Mouse (Mus musculus) myocyte (in vitro differentiated cells): Measurements from ENCODE around the gene Zfp266. TPM values are rescaled to one million over a fixed set of nuclear protein-coding genes. Genes with fewer than 3 reads are reported as not detected.
A peak's percentile ranks its signal among the peaks of the same experiment; 100 is the strongest.

ENCODE experiments used
- H3K27me3 ChIP-seq: one replicate; pipeline ENCODE4 v1.6.1; 2011; ENCODE audit not compliant: control insufficient read depth, insufficient read depth, insufficient read length
- H3K36me3 ChIP-seq: one replicate; pipeline ENCODE4 v1.6.1; 2011; ENCODE audit not compliant: control insufficient read depth, insufficient read depth
- H3K4me2 ChIP-seq: one replicate; pipeline ENCODE4 v1.6.1; 2011; ENCODE audit warnings: low read depth, control low read depth
- H3K4me3 ChIP-seq: one replicate; pipeline ENCODE4 v1.5.1; 2011; ENCODE audit warnings: mild to moderate bottlenecking, control low read depth, moderate library complexity
- H3K79me2 ChIP-seq: one replicate; pipeline ENCODE4 v1.6.1; 2011; ENCODE audit not compliant: control insufficient read depth, insufficient read depth
- H3ac ChIP-seq: one replicate; pipeline ENCODE4 v1.6.1; 2011; ENCODE audit not compliant: control insufficient read depth, insufficient read length
- CEBPB ChIP-seq: IDR thresholded peaks from 2 replicates; pipeline ENCODE4 v1.6.1; 2011; ENCODE audit warnings: mild to moderate bottlenecking, moderate library complexity; ENCODE audit not compliant: poor library complexity, insufficient read depth, severe bottlenecking
- E2F4 ChIP-seq: IDR thresholded peaks from one replicate; pipeline ENCODE4 v1.6.1; 2011; ENCODE audit warnings: mild to moderate bottlenecking, control low read depth, moderate library complexity; ENCODE audit not compliant: insufficient read depth
- MAX ChIP-seq: IDR thresholded peaks from one replicate; pipeline ENCODE4 v1.6.1; 2011; ENCODE audit warnings: low read depth, mild to moderate bottlenecking, control low read depth
- MYOD1 ChIP-seq, 3 experiments: IDR thresholded peaks; one replicate each; pipeline ENCODE4 v1.6.1; 2011; ENCODE audit warnings: control low read depth in 2 of 3, low read depth in 2 of 3, mild to moderate bottlenecking in 2 of 3, moderate library complexity in 1 of 3; ENCODE audit not compliant: insufficient read length in 2 of 3, control insufficient read depth in 1 of 3
- MYOG ChIP-seq, 3 experiments: IDR thresholded peaks; one replicate each; pipeline ENCODE4 v1.6.1; 2011; ENCODE audit warnings: control low read depth in 2 of 3, low read depth in 2 of 3, mild to moderate bottlenecking in 2 of 3; ENCODE audit not compliant: insufficient read length in 2 of 3, control insufficient read depth in 1 of 3, insufficient read depth in 1 of 3
- POLR2A ChIP-seq: IDR thresholded peaks from one replicate; pipeline ENCODE4 v1.6.1; 2011; ENCODE audit warnings: low read depth, mild to moderate bottlenecking, control low read depth, moderate library complexity; ENCODE audit not compliant: insufficient read length
- POLR2AphosphoS2 ChIP-seq: IDR thresholded peaks from one replicate; pipeline ENCODE4 v1.6.1; 2011; ENCODE audit warnings: low read depth, control low read depth; ENCODE audit not compliant: insufficient read length
- REST ChIP-seq: IDR thresholded peaks from one replicate; pipeline ENCODE4 v1.6.1; 2011; ENCODE audit warnings: mild to moderate bottlenecking, control low read depth, moderate library complexity; ENCODE audit not compliant: insufficient read depth, insufficient read length
- SRF ChIP-seq: IDR thresholded peaks from one replicate; pipeline ENCODE4 v1.6.1; 2011; ENCODE audit warnings: low read depth; ENCODE audit not compliant: control insufficient read depth, insufficient read length
- TCF12 ChIP-seq: IDR thresholded peaks from one replicate; pipeline ENCODE4 v1.6.1; 2011; ENCODE audit warnings: mild to moderate bottlenecking, control low read depth; ENCODE audit not compliant: poor library complexity, insufficient read depth, severe bottlenecking
- TCF3 ChIP-seq: IDR thresholded peaks from one replicate; pipeline ENCODE4 v1.6.1; 2011; ENCODE audit warnings: low read depth, control low read depth; ENCODE audit not compliant: insufficient read length
- USF1 ChIP-seq: IDR thresholded peaks from one replicate; pipeline ENCODE4 v1.6.1; 2011; ENCODE audit warnings: low read depth, mild to moderate bottlenecking, control low read depth, moderate library complexity
- polyA plus RNA-seq: library from polyadenylated mRNA; unstranded; fragments of >200 nt; fragmentation: generic; extraction: Trizol; gene quantifications from one replicate; pipeline ENCODE4 v1.2.1, GENCODE M21; 2012; ENCODE audit warnings: missing spikeins

Gene Zfp266
- polyA plus RNA-seq, 1 experiment = 5.8 TPM

DNA sequence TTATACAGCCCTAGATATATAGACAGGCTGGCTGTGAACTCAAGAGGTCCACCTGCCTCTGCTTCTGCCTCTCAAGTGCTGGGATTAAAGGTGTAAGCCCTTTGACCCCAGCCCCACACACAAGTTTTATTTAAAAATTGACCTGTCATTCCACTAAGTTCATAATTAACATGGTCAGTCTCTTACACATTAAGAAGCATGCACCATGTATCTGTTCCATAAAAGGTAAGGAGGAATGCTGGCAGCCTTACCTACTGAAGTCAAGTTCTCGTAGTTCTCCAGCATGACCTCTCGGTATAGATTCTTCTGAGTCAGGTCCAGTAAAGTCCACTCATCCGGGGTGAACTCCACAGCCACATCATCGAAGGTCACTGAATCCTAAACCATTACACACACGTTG, 16.4 kb downstream of the Zfp266 start:
- Histone ChIP-seq H3K36me3 (peaks cover 71% of the 10 kb centered on the region), H3K27me3 (no peaks in the 10 kb centered on the region), H3K4me2 (no peak overlapping the region), H3K4me3 (no peak overlapping the region), H3K79me2 (peaks cover 30% of the 10 kb centered on the region), H3ac (no peak overlapping the region)
- TF ChIP-seq USF1 = no peak
- no peak for TF ChIP-seq CEBPB
- TF ChIP-seq MYOD1 (IDR thresholded peaks at IDR 0.05; ENCODE audit: control insufficient read depth in 1 of 3, insufficient read length in 2 of 3, low read depth in 2 of 3) = no peak
- no peak for TF ChIP-seq TCF3
- no peak for TF ChIP-seq TCF12
- TF ChIP-seq MAX = no peak
- no peak for TF ChIP-seq POLR2AphosphoS2
- TF ChIP-seq SRF = no peak
- no peak for TF ChIP-seq POLR2A
- no peak for TF ChIP-seq E2F4
- no peak for TF ChIP-seq MYOG (IDR thresholded peaks at IDR 0.05; ENCODE audit: control insufficient read depth in 1 of 3, insufficient read depth in 1 of 3, insufficient read length in 2 of 3, low read depth in 2 of 3)
- no peak for TF ChIP-seq REST

DNA sequence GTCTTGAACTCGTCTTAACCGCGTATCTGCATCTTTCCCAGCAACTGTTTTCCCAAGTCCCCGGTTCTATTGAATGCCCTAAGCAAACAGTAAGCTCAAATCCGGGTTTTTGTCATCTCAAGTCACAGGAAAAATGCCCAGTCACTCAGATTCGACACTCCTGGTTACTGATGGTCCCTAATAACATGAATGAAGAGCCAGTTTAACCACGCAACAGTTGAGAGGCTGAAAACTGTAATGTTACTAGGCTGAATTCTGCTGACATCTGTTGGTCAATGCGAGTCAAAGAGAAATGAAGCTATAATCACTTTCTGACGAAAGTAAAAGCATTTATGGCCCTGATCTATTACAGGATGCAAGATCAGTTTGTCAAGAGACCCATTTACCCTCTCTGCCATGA, 27.9 kb downstream of the Zfp266 start:
- Histone ChIP-seq H3K4me3 (peak overlapping the region; percentile 94), H3K36me3 (peaks cover 25% of the 10 kb centered on the region), H3K27me3 (no peaks in the 10 kb centered on the region), H3K4me2 (peak overlapping the region; percentile 89), H3K79me2 (peaks cover 28% of the 10 kb centered on the region), H3ac (peak overlapping the region; percentile 77)
- TF ChIP-seq REST = no peak
- TF ChIP-seq CEBPB = no peak
- no peak for TF ChIP-seq E2F4
- no peak for TF ChIP-seq USF1
- TF ChIP-seq TCF12 = no peak
- TF ChIP-seq POLR2AphosphoS2 = no peak
- TF ChIP-seq TCF3 = no peak
- TF ChIP-seq SRF = no peak

DNA sequence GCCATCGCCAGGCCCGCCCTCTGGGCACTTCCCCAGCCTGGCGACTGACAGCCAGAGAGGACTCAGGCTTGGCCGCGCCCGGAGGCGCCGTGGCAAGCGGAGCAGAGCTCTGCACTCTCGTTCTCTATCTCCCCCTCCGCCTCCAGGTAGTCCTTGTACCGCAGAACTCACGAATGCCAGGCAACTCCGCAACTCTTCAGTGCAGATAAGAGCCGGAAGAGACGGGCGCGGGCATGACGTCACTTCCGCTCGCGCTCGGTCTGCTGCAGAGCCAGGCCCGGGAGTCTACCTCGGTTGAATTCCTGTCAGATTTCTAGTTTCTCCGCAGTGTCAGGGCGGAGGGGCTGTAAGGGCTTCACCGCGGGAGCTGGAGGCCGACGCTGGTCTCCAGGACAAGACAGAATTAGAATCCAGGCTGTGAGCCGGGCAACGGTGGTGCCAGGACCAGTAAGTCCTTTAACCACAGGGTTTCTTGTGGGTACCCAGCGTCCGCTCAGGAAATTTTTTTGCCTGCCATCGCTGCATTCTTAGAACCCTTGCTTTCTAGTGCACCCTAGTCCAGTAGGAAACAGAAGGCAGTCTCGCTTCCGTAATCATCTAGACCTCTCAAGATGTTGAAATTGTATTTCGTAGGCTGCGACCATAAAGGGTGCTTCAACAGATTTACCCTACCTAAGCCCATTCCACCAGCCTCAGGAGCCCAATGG, 28.5 kb downstream of the Zfp266 start, which contains the start of gene Zfp426:
Zfp426 (minus strand) TSS at position 220 of the 707 bp plus-strand sequence.
- Histone ChIP-seq H3K79me2 (peaks cover 28% of the 10 kb centered on the region), H3K4me3 (peak within 1 kb of the TSS; percentile 94), H3K27me3 (no peaks in the 10 kb centered on the region), H3ac (peak within 1 kb of the TSS; percentile 77), H3K4me2 (peak within 1 kb of the TSS; percentile 90), H3K36me3 (peaks cover 19% of the 10 kb centered on the region)
- TF ChIP-seq POLR2AphosphoS2 = peak; percentile 80
- no peak for TF ChIP-seq REST
- peak; percentile 78 for TF ChIP-seq POLR2A
- TF ChIP-seq TCF12 = no peak

DNA sequence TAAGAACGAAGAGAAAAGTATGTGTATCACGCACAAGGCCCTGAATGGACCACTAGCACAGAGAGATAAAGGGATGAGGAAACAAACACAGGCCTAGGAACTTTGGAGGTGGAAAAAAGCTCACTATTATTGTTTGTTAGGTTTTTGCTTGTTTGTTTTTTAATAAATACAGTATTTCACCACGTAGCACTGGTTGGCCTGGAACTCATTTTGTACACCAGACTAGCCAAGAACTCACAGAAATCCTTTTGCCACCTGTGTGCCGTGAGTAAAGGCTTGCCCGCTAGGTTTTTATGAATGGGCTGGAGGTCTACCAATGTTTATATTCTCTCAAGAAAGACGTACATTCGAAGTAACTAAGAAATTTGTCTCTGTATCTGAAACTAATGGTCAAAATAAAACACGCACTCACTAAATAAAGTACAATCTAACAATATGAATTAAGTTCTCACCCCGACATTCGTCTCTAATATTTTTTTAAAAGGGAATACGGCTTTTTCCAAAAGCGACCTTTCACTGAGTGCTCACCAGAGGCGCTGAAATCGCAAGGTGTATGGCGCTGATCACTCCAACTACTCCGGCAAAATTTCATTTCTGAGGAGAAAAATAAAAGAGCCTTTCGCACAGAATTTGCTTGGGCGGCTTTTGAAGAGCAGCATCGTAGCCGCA, 29.2 kb downstream of the Zfp266 start:
- H3K4me2 ChIP-seq = peak overlapping the region; percentile 90
- peak overlapping the region; percentile 94 for H3K4me3 ChIP-seq
- H3K79me2 ChIP-seq = peaks cover 28% of the 10 kb centered on the region
- peak overlapping the region; percentile 77 for H3ac ChIP-seq
- peaks cover 12% of the 10 kb centered on the region for H3K36me3 ChIP-seq
- H3K27me3 ChIP-seq = no peaks in the 10 kb centered on the region
- TF ChIP-seq MYOD1 (IDR thresholded peaks at IDR 0.05; ENCODE audit: control insufficient read depth in 1 of 3, insufficient read length in 2 of 3, low read depth in 2 of 3) (no peak), SRF (no peak), USF1 (no peak), E2F4 (no peak), MYOG (IDR thresholded peaks at IDR 0.05; ENCODE audit: control insufficient read depth in 1 of 3, insufficient read depth in 1 of 3, insufficient read length in 2 of 3, low read depth in 2 of 3) (no peak), REST (no peak), TCF12 (no peak), CEBPB (no peak), POLR2A (no peak), TCF3 (no peak), MAX (no peak), POLR2AphosphoS2 (no peak)

DNA sequence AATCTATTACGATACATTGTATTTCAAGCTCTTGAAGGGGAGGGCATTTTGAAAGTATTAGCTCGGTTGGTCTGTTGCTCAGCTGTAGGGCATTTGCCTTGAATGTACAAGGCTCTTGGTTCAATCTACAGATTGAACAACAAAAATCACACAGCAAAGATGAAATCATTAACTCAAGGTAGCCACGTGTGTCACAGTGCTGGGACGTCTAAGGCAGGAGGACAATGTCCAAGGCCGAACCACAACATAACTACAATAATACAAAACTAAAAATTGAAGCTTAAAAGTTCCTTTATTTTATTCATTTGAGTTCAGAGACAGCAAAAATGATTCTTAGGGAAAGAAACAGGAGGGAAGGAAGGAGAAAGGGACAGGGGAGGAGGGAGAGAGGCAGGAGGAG, 31.7 kb downstream of the Zfp266 start:
- Histone ChIP-seq H3K79me2 (peaks cover 28% of the 10 kb centered on the region), H3K4me3 (no peak overlapping the region), H3ac (no peak overlapping the region), H3K27me3 (no peaks in the 10 kb centered on the region), H3K4me2 (no peak overlapping the region), H3K36me3 (peaks cover 22% of the 10 kb centered on the region)
- no peak for TF ChIP-seq E2F4
- no peak for TF ChIP-seq CEBPB
- no peak for TF ChIP-seq MAX
- TF ChIP-seq POLR2AphosphoS2 = no peak
- no peak for TF ChIP-seq TCF3
- TF ChIP-seq REST = no peak
- TF ChIP-seq POLR2A = no peak
- TF ChIP-seq MYOG (IDR thresholded peaks at IDR 0.05; ENCODE audit: control insufficient read depth in 1 of 3, insufficient read depth in 1 of 3, insufficient read length in 2 of 3, low read depth in 2 of 3) = no peak
- TF ChIP-seq USF1 = no peak
- TF ChIP-seq MYOD1 (IDR thresholded peaks at IDR 0.05; ENCODE audit: control insufficient read depth in 1 of 3, insufficient read length in 2 of 3, low read depth in 2 of 3) = no peak
- TF ChIP-seq TCF12 = no peak
